Comparison of ENCODE assay signal across 8 mouse cellular contexts in the genomic region with DNA sequence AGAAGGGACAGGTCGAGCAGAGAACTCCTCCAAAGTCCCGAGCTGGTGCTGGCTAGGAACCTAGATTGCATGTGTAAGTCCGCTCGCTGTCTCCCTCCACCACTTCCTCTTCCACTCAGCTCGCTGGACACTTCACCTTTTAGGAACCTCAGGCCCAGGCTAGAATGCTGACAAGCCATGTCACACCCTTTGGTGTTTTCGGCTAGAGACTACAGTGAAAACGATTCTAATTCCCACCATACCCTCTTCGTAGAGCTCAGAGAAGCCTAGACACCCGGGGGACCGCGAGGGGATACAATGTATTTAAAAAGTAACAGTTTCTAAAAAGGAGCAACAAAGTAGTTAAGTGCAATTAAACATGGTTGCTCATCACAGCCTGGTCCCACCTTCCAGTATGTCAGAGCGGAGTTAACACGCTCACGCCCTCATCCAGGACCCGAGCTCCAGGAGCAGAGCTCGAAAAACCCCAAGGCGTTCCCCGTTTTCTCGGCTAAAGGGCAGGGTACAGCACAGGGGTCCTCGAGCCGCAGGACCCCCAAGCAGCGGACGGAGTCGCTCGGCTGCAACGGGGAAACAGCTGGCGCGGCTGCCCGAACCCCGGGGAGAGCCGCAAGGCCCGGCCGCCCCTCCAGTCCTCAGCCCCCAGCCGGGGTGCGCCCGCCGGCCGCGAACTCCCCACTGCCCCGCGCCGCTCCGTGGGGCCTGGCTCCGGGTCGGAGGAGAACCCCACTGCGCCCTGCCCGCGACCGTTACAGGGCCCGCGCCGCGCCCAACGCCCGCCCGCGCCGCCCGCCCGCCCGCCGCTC. TPM values are rescaled to one million over a fixed set of nuclear protein-coding genes. Genes with fewer than 3 reads are reported as not detected.
A peak's percentile ranks its signal among the peaks of the same experiment; 100 is the strongest.
DNase-seq lines count a peak whose midpoint lies in the region; ATAC-seq lines count a peak whose summit lies in the region.

No protein-coding gene starts in this region.

- no peaks in the 10 kb centered on the region for H3K27me3 ChIP-seq in embryonic facial prominence, embryonic 15.5 days
- H3K27me3 ChIP-seq in hindbrain, embryonic 16.5 days (replicated peaks; ENCODE audit: control insufficient read depth, insufficient read depth, low read length), result no peaks in the 10 kb centered on the region
- no peaks in the 10 kb centered on the region for H3K27me3 ChIP-seq in liver, embryonic 12.5 days (replicated peaks)

- DNase-seq in heart, adult 11 months, result peak; percentile 91
- no peak for DNase-seq in heart, postnatal 36 days
- DNase-seq in MEL-GATA-1-ER (ENCODE audit: extremely low read depth, low read depth), result peak; percentile 74
- no peak for DNase-seq in left cerebral cortex, adult 9 months (ENCODE audit: low spot score in 2 of 2)

- H3K4me2 ChIP-seq in embryonic facial prominence, embryonic 15.5 days (replicated peaks), result peak overlapping the region; percentile 85
- peak overlapping the region; percentile 98 for H3K4me2 ChIP-seq in hindbrain, embryonic 16.5 days (ENCODE audit: low read length)
- peak overlapping the region; percentile 90 for H3K4me2 ChIP-seq in liver, embryonic 12.5 days

- H3K9ac ChIP-seq in embryonic facial prominence, embryonic 15.5 days, result peak overlapping the region; percentile 99
- peak overlapping the region; percentile 97 for H3K9ac ChIP-seq in hindbrain, embryonic 16.5 days (ENCODE audit: low read depth, low read length)
- H3K9ac ChIP-seq in liver, embryonic 12.5 days, result peak overlapping the region; percentile 100

- peaks cover 22% of the 10 kb centered on the region for H3K4me1 ChIP-seq in embryonic facial prominence, embryonic 15.5 days
- H3K4me1 ChIP-seq in hindbrain, embryonic 16.5 days (ENCODE audit: control insufficient read depth, insufficient read depth, low read depth, low read length), result peaks cover 11% of the 10 kb centered on the region
- H3K4me1 ChIP-seq in liver, embryonic 12.5 days, result peaks cover 44% of the 10 kb centered on the region

- H3K27ac ChIP-seq in embryonic facial prominence, embryonic 15.5 days (replicated peaks), result peak overlapping the region; percentile 88
- peak overlapping the region; percentile 87 for H3K27ac ChIP-seq in hindbrain, embryonic 16.5 days (ENCODE audit: low read depth, low read length)
- peak overlapping the region; percentile 96 for H3K27ac ChIP-seq in liver, embryonic 12.5 days

- whole genome bisulfite sequencing in embryonic facial prominence, embryonic 15.5 days, result under 1% methylated on average over 61 of the region's 62 CpGs
- WGBS in hindbrain, embryonic 16.5 days, result under 1% methylated on average over 50 of the region's 62 CpGs
- WGBS in liver, embryonic 12.5 days (ENCODE audit: insufficient replicate concordance), result under 1% methylated on average over 59 of the region's 62 CpGs

- intact Hi-C loops in heart, postnatal 36 days (cut with DNase I), result loop anchor here (2.0 kb wide), 2 partner anchors 34 to 58 kb away; a partner anchor contains a TSS

- no peaks in the 10 kb centered on the region for H3K36me3 ChIP-seq in embryonic facial prominence, embryonic 15.5 days
- H3K36me3 ChIP-seq in hindbrain, embryonic 16.5 days (ENCODE audit: control insufficient read depth, insufficient read depth, low read length), result no peaks in the 10 kb centered on the region
- peaks cover 20% of the 10 kb centered on the region for H3K36me3 ChIP-seq in liver, embryonic 12.5 days

- peak; percentile 48 for ATAC-seq in embryonic facial prominence, embryonic 15.5 days (ENCODE audit: insufficient number of reproducible peaks, low FRiP score, low TSS enrichment, low read depth)
- peak; percentile 78 for ATAC-seq in hindbrain, embryonic 16.5 days
- ATAC-seq in liver, embryonic 12.5 days, result peak; percentile 68
- ATAC-seq in monocyte, adult 5-6 weeks (replicated peaks; ENCODE audit: insufficient number of reproducible peaks, low FRiP score, low TSS enrichment, poor library complexity, severe bottlenecking), result peak; percentile 60

- H3K4me3 ChIP-seq in embryonic facial prominence, embryonic 15.5 days (replicated peaks), result peak overlapping the region; percentile 100
- peak overlapping the region; percentile 98 for H3K4me3 ChIP-seq in hindbrain, embryonic 16.5 days (ENCODE audit: low read length)
- peak overlapping the region; percentile 98 for H3K4me3 ChIP-seq in liver, embryonic 12.5 days

- no peaks in the 10 kb centered on the region for H3K9me3 ChIP-seq in embryonic facial prominence, embryonic 15.5 days (replicated peaks)
- H3K9me3 ChIP-seq in hindbrain, embryonic 16.5 days (ENCODE audit: control insufficient read depth, low read length), result no peaks in the 10 kb centered on the region
- H3K9me3 ChIP-seq in liver, embryonic 12.5 days (replicated peaks), result no peaks in the 10 kb centered on the region

RNA-seq across cellular contexts. Expression of a gene that starts 0.6 kb away (rescaled TPM):
- total RNA-seq in heart, postnatal 36 days (2021), result 10 to 100 TPM; 34.6 to 36.2 TPM
- 43.0 and 44.8 TPM in 2 replicates for polyA plus RNA-seq in embryonic facial prominence, embryonic 15.5 days (2015; fragmentation: Nextera tagmentation; extraction: Ambion mirVana)
- 25.0 and 27.1 TPM in 2 replicates for polyA plus RNA-seq in hindbrain, embryonic 16.5 days (2015; fragmentation: Nextera tagmentation; extraction: Ambion mirVana)
- 38.2 and 39.4 TPM in 2 replicates for polyA plus RNA-seq in liver, embryonic 12.5 days (2016; fragmentation: Nextera tagmentation; extraction: Ambion mirVana)
- 58.0 to 71.9 TPM (median 68.5 TPM) in 3 replicates for total RNA-seq in monocyte, adult 5-6 weeks (2017)

RNA-seq across cellular contexts. Expression of a gene that starts 32.3 kb away (rescaled TPM):
- 100 to 1,000 TPM; 239 to 270 TPM for total RNA-seq in heart, postnatal 36 days (2021)
- 427 and 463 TPM in 2 replicates for polyA plus RNA-seq in embryonic facial prominence, embryonic 15.5 days (2015; fragmentation: Nextera tagmentation; extraction: Ambion mirVana)
- polyA plus RNA-seq in hindbrain, embryonic 16.5 days (2015; fragmentation: Nextera tagmentation; extraction: Ambion mirVana), result 233 and 244 TPM in 2 replicates
- 350 and 362 TPM in 2 replicates for polyA plus RNA-seq in liver, embryonic 12.5 days (2016; fragmentation: Nextera tagmentation; extraction: Ambion mirVana)
- total RNA-seq in monocyte, adult 5-6 weeks (2017), result 392 to 636 TPM (median 589 TPM) in 3 replicates

RNA-seq across cellular contexts. Expression of a gene that starts 33.9 kb away (rescaled TPM):
- total RNA-seq in heart, postnatal 36 days (2021), result 10 to 100 TPM; 19.8 to 22.2 TPM
- 52.7 and 56.7 TPM in 2 replicates for polyA plus RNA-seq in embryonic facial prominence, embryonic 15.5 days (2015; fragmentation: Nextera tagmentation; extraction: Ambion mirVana)
- polyA plus RNA-seq in hindbrain, embryonic 16.5 days (2015; fragmentation: Nextera tagmentation; extraction: Ambion mirVana), result 60.6 and 67.1 TPM in 2 replicates
- polyA plus RNA-seq in liver, embryonic 12.5 days (2016; fragmentation: Nextera tagmentation; extraction: Ambion mirVana), result 115 and 121 TPM in 2 replicates
- total RNA-seq in monocyte, adult 5-6 weeks (2017), result 33.5 to 49.4 TPM (median 35.4 TPM) in 3 replicates

RNA-seq across cellular contexts. Expression of a gene that starts 48.5 kb away (rescaled TPM):
- total RNA-seq in heart, postnatal 36 days (2021), result 10 to 100 TPM; 33.3 to 34.7 TPM
- polyA plus RNA-seq in embryonic facial prominence, embryonic 15.5 days (2015; fragmentation: Nextera tagmentation; extraction: Ambion mirVana), result 119 and 126 TPM in 2 replicates
- 225 and 229 TPM in 2 replicates for polyA plus RNA-seq in hindbrain, embryonic 16.5 days (2015; fragmentation: Nextera tagmentation; extraction: Ambion mirVana)
- polyA plus RNA-seq in liver, embryonic 12.5 days (2016; fragmentation: Nextera tagmentation; extraction: Ambion mirVana), result 59.5 and 61.7 TPM in 2 replicates
- 28.2 to 39.4 TPM (median 36.0 TPM) in 3 replicates for total RNA-seq in monocyte, adult 5-6 weeks (2017)

RNA-seq across cellular contexts. Expression of a gene that starts 57.4 kb away (rescaled TPM):
- 1 to 10 TPM in 1 of 2 experiments, under 1 TPM in 1; 0.94 to 1.9 TPM for total RNA-seq in heart, postnatal 36 days (2021)
- polyA plus RNA-seq in embryonic facial prominence, embryonic 15.5 days (2015; fragmentation: Nextera tagmentation; extraction: Ambion mirVana), result 44.7 and 48.0 TPM in 2 replicates
- polyA plus RNA-seq in hindbrain, embryonic 16.5 days (2015; fragmentation: Nextera tagmentation; extraction: Ambion mirVana), result 49.4 and 50.1 TPM in 2 replicates
- polyA plus RNA-seq in liver, embryonic 12.5 days (2016; fragmentation: Nextera tagmentation; extraction: Ambion mirVana), result 36.0 and 41.2 TPM in 2 replicates
- 1.5 to 3.7 TPM (median 2.7 TPM) in 3 replicates for total RNA-seq in monocyte, adult 5-6 weeks (2017)

Comparison
In these comparisons a context has a peak if more than half of its experiments do, and no peak if none do; other contexts are left out.
1. DNase-seq: peak in heart, adult 11 months (single experiment) and MEL-GATA-1-ER (single experiment); none in heart, postnatal 36 days (0 of 2) and left cerebral cortex, adult 9 months (0 of 2).
2. Peak in every context shown above with its lines, with median percentiles within 50 percentile points of each other: ATAC-seq, H3K27ac ChIP-seq, H3K4me2 ChIP-seq, H3K4me3 ChIP-seq and H3K9ac ChIP-seq.